22 mouse cellular contexts compared by ENCODE assay signal in the genomic region with DNA sequence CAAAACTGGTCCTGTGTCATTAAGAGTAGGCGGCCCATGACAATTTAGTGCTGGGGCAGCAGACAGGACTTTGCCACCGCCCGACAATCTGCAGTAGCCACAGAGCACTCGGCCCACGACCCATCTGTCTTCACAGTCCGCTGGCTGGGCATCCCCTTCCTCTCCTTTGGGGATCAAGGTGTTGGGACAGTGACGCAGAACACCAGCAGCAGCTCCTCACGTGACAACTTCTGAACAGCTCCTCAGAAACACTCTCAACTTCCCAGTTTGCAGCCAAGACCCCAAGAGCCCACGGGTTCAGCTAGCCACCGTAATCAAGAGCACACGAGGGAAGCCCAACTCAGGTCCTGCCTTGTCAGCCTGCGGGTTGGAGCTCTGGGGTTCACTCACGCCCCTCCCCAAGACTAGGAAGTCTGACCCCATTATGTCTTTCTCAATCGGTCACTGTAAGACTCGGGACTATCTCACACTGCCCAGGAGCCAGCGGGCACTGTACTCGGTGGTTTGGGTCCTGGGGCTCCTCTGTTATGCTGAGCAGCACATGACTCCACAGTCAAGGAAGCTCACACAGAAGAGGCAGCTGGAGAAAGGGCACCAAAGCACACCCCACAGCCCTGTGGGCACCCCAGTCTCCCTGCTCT. TPM values are rescaled to one million over a fixed set of nuclear protein-coding genes. Genes with fewer than 3 reads are reported as not detected.
DNase-seq lines count a peak whose midpoint lies in the region; ATAC-seq and TF ChIP-seq lines count a peak whose summit lies in the region.
"Had no signal": no experiment of that assay in that cellular context is flagged by ENCODE, and none has a peak within 500 bp of the region (broad histone marks: within the 10 kb centered on the region; RNA-seq: fewer than 3 reads in every experiment).

No protein-coding gene starts in this region.

- H3K27ac ChIP-seq in heart, embryonic 10.5 days: peak overlapping the region; percentile 66; the same call in 1 of the 2 replicates
- H3K27ac ChIP-seq in hindbrain, embryonic 10.5 days: peak overlapping the region; percentile 95
- no peak overlapping the region for H3K27ac ChIP-seq in hindbrain, postnatal 0 days
- no peak overlapping the region for H3K27ac ChIP-seq in neural tube, embryonic 13.5 days (replicated peaks)
- no peak overlapping the region for H3K27ac ChIP-seq in neural tube, embryonic 15.5 days (replicated peaks)
- H3K27ac ChIP-seq: left cerebral cortex, adult 2 months; liver, embryonic 13.5 days had no signal

- peaks cover 100% of the 10 kb centered on the region for H3K4me1 ChIP-seq in heart, embryonic 10.5 days
- H3K4me1 ChIP-seq in hindbrain, embryonic 10.5 days (replicated peaks): peaks cover 99% of the 10 kb centered on the region
- H3K4me1 ChIP-seq in hindbrain, postnatal 0 days (ENCODE audit: insufficient read depth, low read length): peaks cover 62% of the 10 kb centered on the region
- peaks cover 96% of the 10 kb centered on the region for H3K4me1 ChIP-seq in neural tube, embryonic 13.5 days (replicated peaks)
- H3K4me1 ChIP-seq in neural tube, embryonic 15.5 days: peaks cover 86% of the 10 kb centered on the region

- H3K36me3 ChIP-seq in heart, embryonic 10.5 days: no peaks in the 10 kb centered on the region
- H3K36me3 ChIP-seq in hindbrain, embryonic 10.5 days: 0 out of 2 replicates have a peak, but pooled peaks cover 2% of the 10 kb centered on the region
- no peaks in the 10 kb centered on the region for H3K36me3 ChIP-seq in hindbrain, postnatal 0 days (ENCODE audit: insufficient read depth, low read length)
- H3K36me3 ChIP-seq in neural tube, embryonic 13.5 days: no peaks in the 10 kb centered on the region
- H3K36me3 ChIP-seq in neural tube, embryonic 15.5 days: no peaks in the 10 kb centered on the region
- H3K36me3 ChIP-seq: forebrain, embryonic 12.5 days; G1E; liver, embryonic 13.5 days had no signal

- no peak overlapping the region for H3K9ac ChIP-seq in hindbrain, postnatal 0 days (replicated peaks; ENCODE audit: low read length)
- 0 out of 2 replicates have a peak overlapping the region, but pooled peaks have one; percentile 8 for H3K9ac ChIP-seq in neural tube, embryonic 13.5 days
- H3K9ac ChIP-seq in neural tube, embryonic 15.5 days (replicated peaks): no peak overlapping the region
- H3K9ac ChIP-seq: liver, embryonic 13.5 days had no signal

- no peak for ATAC-seq in hindbrain, postnatal 0 days
- no peak for ATAC-seq in neural tube, embryonic 13.5 days (ENCODE audit: low read depth)
- no peak for ATAC-seq in neural tube, embryonic 15.5 days (ENCODE audit: low FRiP score)
- no peak for ATAC-seq in erythroblast, adult 5-6 weeks (replicated peaks; ENCODE audit: low FRiP score, poor library complexity, severe bottlenecking)

- no peak for DNase-seq in heart, embryonic 10.5 days (ENCODE audit: low spot score)
- no peak for DNase-seq in heart, adult 11 months
- DNase-seq in hindbrain, embryonic 10.5 days (ENCODE audit: low spot score): no peak
- DNase-seq in hindbrain, postnatal 0 days (ENCODE audit: low spot score): no peak
- DNase-seq in retina, postnatal 7 days (ENCODE audit: low read depth, low spot score): peak; percentile 66
- DNase-seq: adrenal gland, adult 2 months; kidney, adult 2 months; kidney, postnatal 10 days; liver, embryonic 13.5 days; lung, postnatal 14 days; right cerebral cortex, adult 18-20 months; right cerebral cortex, postnatal 4 days; thymus, adult 2 months; thymus, postnatal 4 days had no signal

- no peaks in the 10 kb centered on the region for H3K27me3 ChIP-seq in heart, embryonic 10.5 days (ENCODE audit: insufficient read depth, poor library complexity, severe bottlenecking)
- no peaks in the 10 kb centered on the region for H3K27me3 ChIP-seq in hindbrain, embryonic 10.5 days (ENCODE audit: insufficient read depth, poor library complexity, severe bottlenecking)
- no peaks in the 10 kb centered on the region for H3K27me3 ChIP-seq in hindbrain, postnatal 0 days (ENCODE audit: insufficient read depth, low read length)
- no peaks in the 10 kb centered on the region for H3K27me3 ChIP-seq in neural tube, embryonic 13.5 days
- H3K27me3 ChIP-seq in neural tube, embryonic 15.5 days (replicated peaks): no peaks in the 10 kb centered on the region
- H3K27me3 ChIP-seq: forebrain, embryonic 12.5 days; liver, embryonic 13.5 days had no signal

- TF ChIP-seq CTCF in hindbrain, postnatal 0 days (IDR thresholded peaks at IDR 0.05; ENCODE audit: low read depth): no peak

- H3K9me3 ChIP-seq in heart, embryonic 10.5 days: no peaks in the 10 kb centered on the region
- no peaks in the 10 kb centered on the region for H3K9me3 ChIP-seq in hindbrain, embryonic 10.5 days
- no peaks in the 10 kb centered on the region for H3K9me3 ChIP-seq in hindbrain, postnatal 0 days (ENCODE audit: low read length)
- no peaks in the 10 kb centered on the region for H3K9me3 ChIP-seq in neural tube, embryonic 13.5 days
- H3K9me3 ChIP-seq in neural tube, embryonic 15.5 days (replicated peaks): no peaks in the 10 kb centered on the region
- H3K9me3 ChIP-seq: forebrain, embryonic 12.5 days; liver, embryonic 13.5 days; megakaryocyte, embryonic 14.5 days had no signal

- no peak overlapping the region for H3K4me3 ChIP-seq in heart, embryonic 10.5 days
- H3K4me3 ChIP-seq in hindbrain, embryonic 10.5 days: no peak overlapping the region
- no peak overlapping the region for H3K4me3 ChIP-seq in hindbrain, postnatal 0 days (ENCODE audit: low read length)
- H3K4me3 ChIP-seq in neural tube, embryonic 13.5 days: no peak overlapping the region
- no peak overlapping the region for H3K4me3 ChIP-seq in neural tube, embryonic 15.5 days (replicated peaks)
- H3K4me3 ChIP-seq: forebrain, embryonic 12.5 days; left cerebral cortex, adult 2 months; liver, embryonic 13.5 days; megakaryocyte, embryonic 14.5 days had no signal

- no peak overlapping the region for H3K4me2 ChIP-seq in hindbrain, postnatal 0 days (ENCODE audit: low read depth, low read length)
- H3K4me2 ChIP-seq in neural tube, embryonic 13.5 days: no peak overlapping the region
- H3K4me2 ChIP-seq in neural tube, embryonic 15.5 days: no peak overlapping the region
- H3K4me2 ChIP-seq: liver, embryonic 13.5 days had no signal

- 71% methylated on average over 17 of the region's 17 CpGs for WGBS in heart, embryonic 10.5 days
- 78% methylated on average over 17 of the region's 17 CpGs for WGBS in hindbrain, embryonic 10.5 days
- WGBS in hindbrain, postnatal 0 days: 68% methylated on average over 17 of the region's 17 CpGs
- 70% methylated on average over 17 of the region's 17 CpGs for WGBS in neural tube, embryonic 13.5 days
- whole genome bisulfite sequencing in neural tube, embryonic 15.5 days: 73% methylated on average over 17 of the region's 17 CpGs

RNA-seq across cellular contexts. Expression of gene Ccdc85c, which starts 36.7 kb away (rescaled TPM):
- 5.7 and 6.7 TPM in 2 replicates for polyA plus RNA-seq in heart, embryonic 10.5 days (2016; fragmentation: Nextera tagmentation; extraction: Ambion mirVana)
- polyA plus RNA-seq in hindbrain, embryonic 10.5 days (2016; fragmentation: Nextera tagmentation; extraction: Ambion mirVana): 14.3 and 16.0 TPM in 2 replicates
- 86.3 and 94.7 TPM in 2 replicates for total RNA-seq in hindbrain, postnatal 0 days (2014; rRNA removed)
- polyA plus RNA-seq in hindbrain, postnatal 0 days (2015; fragmentation: Nextera tagmentation; extraction: Ambion mirVana): 16.9 and 17.0 TPM in 2 replicates
- 14.5 and 15.8 TPM in 2 replicates for polyA plus RNA-seq in neural tube, embryonic 13.5 days (2015; fragmentation: Nextera tagmentation; extraction: Ambion mirVana)
- 10.5 and 11.9 TPM in 2 replicates for polyA plus RNA-seq in neural tube, embryonic 15.5 days (2015; fragmentation: Nextera tagmentation; extraction: Ambion mirVana)
- 0.38 TPM in 1 of 2 replicates, not detected in the other for total RNA-seq in erythroblast, adult 5-6 weeks (2015; ENCODE audit: low replicate concordance)
- total RNA-seq in erythroblast, adult 5-6 weeks (2017; ENCODE audit: low replicate concordance): 0.28 TPM in 1 of 2 replicates, not detected in the other
- total RNA-seq: monocyte, adult 5-6 weeks had no signal
- polyA plus RNA-seq: G1E had no signal

RNA-seq across cellular contexts. Expression of gene Ccnk, which starts 59.1 kb away (rescaled TPM):
- polyA plus RNA-seq in heart, embryonic 10.5 days (2016; fragmentation: Nextera tagmentation; extraction: Ambion mirVana): 2.0 and 3.6 TPM in 2 replicates
- polyA plus RNA-seq in hindbrain, embryonic 10.5 days (2016; fragmentation: Nextera tagmentation; extraction: Ambion mirVana): 2.9 and 3.3 TPM in 2 replicates
- 8.0 and 10.7 TPM in 2 replicates for total RNA-seq in hindbrain, postnatal 0 days (2014; rRNA removed)
- 2.3 and 2.8 TPM in 2 replicates for polyA plus RNA-seq in hindbrain, postnatal 0 days (2015; fragmentation: Nextera tagmentation; extraction: Ambion mirVana)
- 3.7 and 4.2 TPM in 2 replicates for polyA plus RNA-seq in neural tube, embryonic 13.5 days (2015; fragmentation: Nextera tagmentation; extraction: Ambion mirVana)
- 2.4 and 2.7 TPM in 2 replicates for polyA plus RNA-seq in neural tube, embryonic 15.5 days (2015; fragmentation: Nextera tagmentation; extraction: Ambion mirVana)
- 41.6 and 43.4 TPM in 2 replicates for total RNA-seq in erythroblast, adult 5-6 weeks (2015; ENCODE audit: low replicate concordance)
- total RNA-seq in erythroblast, adult 5-6 weeks (2017; ENCODE audit: low replicate concordance): 12.8 and 18.7 TPM in 2 replicates

RNA-seq across cellular contexts. Expression of gene Setd3, which starts 59.4 kb away (rescaled TPM):
- 72.6 TPM in 2 replicates for polyA plus RNA-seq in heart, embryonic 10.5 days (2016; fragmentation: Nextera tagmentation; extraction: Ambion mirVana)
- 76.9 and 82.1 TPM in 2 replicates for polyA plus RNA-seq in hindbrain, embryonic 10.5 days (2016; fragmentation: Nextera tagmentation; extraction: Ambion mirVana)
- total RNA-seq in hindbrain, postnatal 0 days (2014; rRNA removed): 57.4 and 61.3 TPM in 2 replicates
- polyA plus RNA-seq in hindbrain, postnatal 0 days (2015; fragmentation: Nextera tagmentation; extraction: Ambion mirVana): 87.1 and 90.4 TPM in 2 replicates
- 107 and 109 TPM in 2 replicates for polyA plus RNA-seq in neural tube, embryonic 13.5 days (2015; fragmentation: Nextera tagmentation; extraction: Ambion mirVana)
- polyA plus RNA-seq in neural tube, embryonic 15.5 days (2015; fragmentation: Nextera tagmentation; extraction: Ambion mirVana): 97.5 and 98.3 TPM in 2 replicates
- 19.4 and 22.2 TPM in 2 replicates for total RNA-seq in erythroblast, adult 5-6 weeks (2015; ENCODE audit: low replicate concordance)
- 51.3 and 63.4 TPM in 2 replicates for total RNA-seq in erythroblast, adult 5-6 weeks (2017; ENCODE audit: low replicate concordance)

Comparison
In these comparisons a context has a peak if more than half of its experiments do, and no peak if none do; other contexts are left out.
1. H3K27ac ChIP-seq: peak in heart, embryonic 10.5 days (single experiment) and hindbrain, embryonic 10.5 days (single experiment); none in hindbrain, postnatal 0 days (single experiment), neural tube, embryonic 13.5 days (single experiment) and neural tube, embryonic 15.5 days (single experiment).